Mouse (Mus musculus) lung, embryonic 14.5 days (tissue): ENCODE results near the gene Fdx1. TPM values are rescaled to one million over a fixed set of nuclear protein-coding genes. Genes with fewer than 3 reads are reported as not detected.

Experiments
- ATAC-seq: fragments of 200-750 bp; cut with Nextera tagmentation; 2 replicates; pipeline ENCODE4 v1.8.0; 2017; ENCODE audit warnings: mild to moderate bottlenecking, moderate TSS enrichment, moderate library complexity; ENCODE audit not compliant: insufficient read depth
- DNase-seq: peaks from one replicate; pipeline ENCODE4 v3.0.0-alpha.2; 2015
- H3K27ac ChIP-seq: fragments of 300-500 bp; sonication (generic); 2 replicates; pipeline ENCODE4 v1.5.1; 2014; ENCODE audit warnings: low read depth, mild to moderate bottlenecking, moderate library complexity
- H3K27me3 ChIP-seq: fragments of 300-500 bp; sonication (generic); 2 replicates; pipeline ENCODE4 v1.6.1; 2014; ENCODE audit warnings: low read length, control low read depth; ENCODE audit not compliant: insufficient read depth
- H3K36me3 ChIP-seq: fragments of 300-500 bp; sonication (generic); 2 replicates; pipeline ENCODE4 v1.6.1; 2014; ENCODE audit warnings: control low read depth; ENCODE audit not compliant: insufficient read depth
- H3K4me1 ChIP-seq: fragments of 300-500 bp; sonication (generic); 2 replicates; pipeline ENCODE4 v1.6.1; 2014; ENCODE audit warnings: antibody characterized with exemption, control low read depth; ENCODE audit not compliant: insufficient read depth
- H3K4me2 ChIP-seq: fragments of 300-500 bp; sonication (generic); 2 replicates; pipeline ENCODE4 v1.6.1; 2014; ENCODE audit warnings: mild to moderate bottlenecking
- H3K4me3 ChIP-seq: fragments of 300-500 bp; sonication (generic); 2 replicates; pipeline ENCODE4 v1.5.1; 2014; ENCODE audit warnings: low read depth, low read length
- H3K9ac ChIP-seq: fragments of 300-500 bp; sonication (generic); 2 replicates; pipeline ENCODE4 v1.6.1; 2014
- H3K9me3 ChIP-seq: fragments of 300-500 bp; sonication (generic); 2 replicates; pipeline ENCODE4 v1.6.1; 2016; ENCODE audit warnings: low read depth, low read length, control low read depth
- CTCF ChIP-seq: IDR thresholded peaks from 2 replicates; pipeline ENCODE4 v1.5.1; 2016; ENCODE audit warnings: antibody characterized with exemption, low read depth
- WGBS: fragments of 180-500 bp; shearing (Covaris S2); extraction: QIAGEN DNeasy Blood & Tissue Kit; methylation state at CpG from one replicate; pipeline ENCODE4 v1.1.7; 2014; 5-methylcytosine and 5-hydroxymethylcytosine counted together
- polyA plus RNA-seq: library from polyadenylated mRNA; unstranded; fragments of >200 nt; fragmentation: Nextera tagmentation; extraction: Ambion mirVana; gene quantifications from 2 replicates; pipeline ENCODE4 v1.2.1, GENCODE M21; 2014

Fdx1 gene
- polyA plus RNA-seq, 1 experiment from 2014 or later = 98.5 TPM

GRCm38 (mm10) chr9:51978545-51979259 lies 15.3 kb upstream of the Fdx1 start:
- TF ChIP-seq CTCF = no peak
- no peak overlapping the region for H3K4me3 ChIP-seq
- no peak overlapping the region for H3K27ac ChIP-seq
- no peak overlapping the region for H3K9ac ChIP-seq
- H3K9me3 ChIP-seq = no peaks in the 10 kb centered on the region
- DNase-seq = no peak
- 84% methylated on average over 6 of the region's 6 CpGs for WGBS
- no peak overlapping the region for H3K4me2 ChIP-seq
- no peaks in the 10 kb centered on the region for H3K36me3 ChIP-seq
- H3K4me1 ChIP-seq = no peaks in the 10 kb centered on the region
- peak; percentile 31; the same call in 1 of the 2 replicates for ATAC-seq
- H3K27me3 ChIP-seq = no peaks in the 10 kb centered on the region

DNA sequence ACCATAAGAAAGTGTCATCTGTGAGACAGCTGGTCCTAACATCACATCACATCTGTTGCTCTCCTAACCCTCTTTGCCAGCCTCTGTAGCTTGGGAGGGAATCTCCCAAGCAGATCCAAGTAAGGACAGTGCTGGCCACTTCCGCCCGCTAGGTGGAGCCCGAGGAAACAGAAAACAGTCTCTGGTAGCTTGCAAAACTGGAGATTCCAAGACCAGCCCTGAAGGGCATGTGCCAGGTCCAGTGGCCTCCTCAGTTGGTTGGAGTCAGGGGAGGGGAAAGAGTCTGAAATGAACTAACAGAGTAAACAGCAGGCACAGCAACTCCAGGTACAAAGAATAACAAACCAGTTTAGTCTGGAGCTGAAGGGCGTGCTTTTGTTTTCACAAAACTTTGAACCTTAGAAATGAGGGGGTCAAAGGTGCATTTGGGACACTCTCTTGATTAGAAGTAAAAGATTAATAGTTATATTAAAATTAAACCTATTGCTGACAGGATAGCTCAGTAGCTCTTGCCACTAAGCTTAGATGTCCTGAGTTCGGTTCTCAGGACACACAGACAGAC lies 14.2 kb upstream of the Fdx1 start:
- H3K36me3 ChIP-seq = no peaks in the 10 kb centered on the region
- DNase-seq = peak; percentile 92
- no peak overlapping the region for H3K27ac ChIP-seq
- H3K4me2 ChIP-seq = no peak overlapping the region
- 38% methylated on average over 5 of the region's 5 CpGs for WGBS
- no peaks in the 10 kb centered on the region for H3K9me3 ChIP-seq
- ATAC-seq = peak; percentile 88
- peak; percentile 85 for TF ChIP-seq CTCF
- H3K9ac ChIP-seq = no peak overlapping the region
- no peak overlapping the region for H3K4me3 ChIP-seq
- H3K4me1 ChIP-seq = no peaks in the 10 kb centered on the region
- H3K27me3 ChIP-seq = no peaks in the 10 kb centered on the region

GRCm38 (mm10) chr9:51974871-51975270 lies 11.5 kb upstream of the Fdx1 start:
- Histone ChIP-seq H3K27me3 (no peaks in the 10 kb centered on the region), H3K4me1 (no peaks in the 10 kb centered on the region), H3K9me3 (no peaks in the 10 kb centered on the region), H3K4me3 (no peak overlapping the region), H3K27ac (no peak overlapping the region), H3K4me2 (no peak overlapping the region), H3K9ac (no peak overlapping the region), H3K36me3 (no peaks in the 10 kb centered on the region)
- DNase-seq (no peak), ATAC-seq (no peak)
- TF ChIP-seq CTCF = no peak
- 45% methylated on average over 4 of the region's 4 CpGs for WGBS

DNA sequence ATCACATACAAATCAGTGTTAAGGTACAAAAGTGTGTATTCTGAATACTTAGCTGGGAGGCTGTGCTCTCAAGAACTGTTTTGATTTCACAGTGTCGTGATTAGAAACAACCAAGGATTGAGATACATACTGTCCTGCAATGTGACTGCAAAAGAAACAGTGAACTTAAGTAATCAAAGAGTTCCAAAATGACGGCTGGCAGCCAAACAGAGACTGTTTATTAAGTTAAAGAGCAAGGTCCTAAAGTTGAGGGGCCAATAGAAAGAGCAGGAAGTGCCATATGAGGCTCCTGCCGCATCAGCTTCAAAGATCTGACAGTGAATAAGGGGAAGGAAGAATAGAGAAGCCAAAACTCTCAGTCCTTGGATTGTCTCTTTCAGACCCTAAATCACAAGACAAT lies 10.5 kb upstream of the Fdx1 start:
- H3K27ac ChIP-seq = no peak overlapping the region
- no peaks in the 10 kb centered on the region for H3K9me3 ChIP-seq
- TF ChIP-seq CTCF = no peak

GRCm38 (mm10) chr9:51966373-51966772 lies 3.0 kb upstream of the Fdx1 start:
- peak; percentile 23; the same call in 1 of the 2 replicates for TF ChIP-seq CTCF
- Histone ChIP-seq H3K4me2 (no peak overlapping the region), H3K4me1 (0 out of 2 replicates have a peak, but pooled peaks cover 6% of the 10 kb centered on the region), H3K4me3 (no peak overlapping the region), H3K9ac (no peak overlapping the region), H3K9me3 (no peaks in the 10 kb centered on the region), H3K36me3 (no peaks in the 10 kb centered on the region), H3K27me3 (no peaks in the 10 kb centered on the region), H3K27ac (no peak overlapping the region)
- ATAC-seq = no peak
- DNase-seq = no peak

More for the DNA sequence above, 10.5 kb upstream of the Fdx1 start:
- Histone ChIP-seq H3K4me2 (no peak overlapping the region), H3K4me3 (no peak overlapping the region), H3K9ac (no peak overlapping the region), H3K36me3 (no peaks in the 10 kb centered on the region), H3K27me3 (no peaks in the 10 kb centered on the region), H3K4me1 (no peaks in the 10 kb centered on the region)
- no peak for DNase-seq
- no peak for ATAC-seq
- 35% methylated on average over 3 of the region's 3 CpGs for WGBS

GRCm38 (mm10) chr9:51964110-51964509 lies 754 bp upstream of the Fdx1 start:
- Histone ChIP-seq H3K4me3 (no peak overlapping the region), H3K4me1 (0 out of 2 replicates have a peak, but pooled peaks cover 6% of the 10 kb centered on the region), H3K9me3 (no peaks in the 10 kb centered on the region), H3K4me2 (no peak overlapping the region; the same call in 1 of the 2 replicates), H3K36me3 (no peaks in the 10 kb centered on the region), H3K9ac (no peak overlapping the region), H3K27ac (no peak overlapping the region), H3K27me3 (no peaks in the 10 kb centered on the region)
- no peak for TF ChIP-seq CTCF
- WGBS = 52% methylated on average over 6 of the region's 6 CpGs
- no peak for ATAC-seq
- no peak for DNase-seq

GRCm38 (mm10) chr9:51961190-51961909 lies 2.0 kb downstream of the Fdx1 start:
- no peak overlapping the region for H3K9ac ChIP-seq
- H3K4me2 ChIP-seq = peak overlapping the region; percentile 82

More at GRCm38 (mm10) chr9:51961190-51961909, 2.0 kb downstream of the Fdx1 start:
- Histone ChIP-seq H3K36me3 (0 out of 2 replicates have a peak, but pooled peaks cover 3% of the 10 kb centered on the region), H3K4me1 (0 out of 2 replicates have a peak, but pooled peaks cover 6% of the 10 kb centered on the region), H3K27me3 (no peaks in the 10 kb centered on the region), H3K9me3 (no peaks in the 10 kb centered on the region), H3K27ac (peak overlapping the region; percentile 31; the same call in 1 of the 2 replicates), H3K4me3 (peak overlapping the region; percentile 83)
- ATAC-seq (no peak), DNase-seq (peak; percentile 48)
- WGBS = 45% methylated on average over 6 of the region's 6 CpGs
- TF ChIP-seq CTCF = no peak
